Mouse (Mus musculus) bone marrow, adult 2 months (tissue): ENCODE data around the gene Myo18a.

ENCODE experiments used
- CTCF ChIP-seq: fragments of 200-500 bp; IDR thresholded peaks from 2 replicates; pipeline ENCODE4 v1.5.1; 2011; ENCODE audit warnings: low read length, control low read depth; ENCODE audit not compliant: control insufficient read depth, insufficient read depth
- POLR2A ChIP-seq: fragments of 200-500 bp; IDR thresholded peaks from 2 replicates; pipeline ENCODE4 v1.6.1; 2011; ENCODE audit warnings: low read depth, mild to moderate bottlenecking, control low read depth, low read length, borderline replicate concordance; ENCODE audit not compliant: control insufficient read depth

DNA sequence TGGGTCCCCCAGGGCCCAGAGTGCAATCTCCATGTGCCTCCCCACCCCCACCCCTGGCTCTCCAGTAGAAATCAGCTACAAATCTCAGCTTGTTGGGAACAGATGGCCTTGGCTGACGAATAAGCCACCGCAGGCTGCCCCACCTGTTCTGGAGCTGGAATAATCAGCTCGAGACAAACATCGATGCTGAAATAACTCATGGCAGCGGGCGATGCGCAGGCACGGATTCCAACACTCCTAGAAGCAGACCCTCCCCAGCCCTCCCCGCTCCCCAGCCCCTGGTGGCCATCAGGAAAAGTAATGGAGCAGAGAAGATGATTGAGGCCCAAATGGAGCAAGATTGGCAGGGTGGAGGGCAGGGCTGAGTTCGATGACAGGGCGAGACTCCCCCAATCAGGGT is 109.2 kb downstream of the Myo18a start:
- TF ChIP-seq CTCF (no peak), POLR2A (no peak)
